Mouse (Mus musculus): ENCODE measurements around the gene Babam2.

Gene Babam2

GRCm38 (mm10) chr5:31697644-31698296 is at the start of gene Babam2:
Gene Babam2, plus strand, starts transcription at chr5:31697684.
- peak; percentile 93 for DNase-seq

- no peak for DNase-seq
These were observed 46.8 kb upstream of the Babam2 start for GRCm38 (mm10) chr5:31650518-31651288.

- no peak for DNase-seq
These were observed 41.7 kb upstream of the Babam2 start for GRCm38 (mm10) chr5:31655688-31656190.

GRCm38 (mm10) chr5:31666176-31666575 is 31.3 kb upstream of the Babam2 start:
- DNase-seq = no peak

GRCm38 (mm10) chr5:31668325-31668968 is 29.0 kb upstream of the Babam2 start:
- DNase-seq = no peak

GRCm38 (mm10) chr5:31669984-31670383 is 27.5 kb upstream of the Babam2 start:
- no peak for DNase-seq

- no peak for DNase-seq
These were observed 26.3 kb upstream of the Babam2 start for GRCm38 (mm10) chr5:31671137-31671536.

- DNase-seq = no peak
These were observed 24.1 kb upstream of the Babam2 start for GRCm38 (mm10) chr5:31673431-31673830.

- no peak for DNase-seq
These were observed 19.5 kb upstream of the Babam2 start for GRCm38 (mm10) chr5:31678000-31678399.

- DNase-seq = no peak
These were observed 17.3 kb upstream of the Babam2 start for GRCm38 (mm10) chr5:31680183-31680582.

- DNase-seq = no peak
These were observed 15.2 kb upstream of the Babam2 start for GRCm38 (mm10) chr5:31682305-31682704.

- no peak for DNase-seq
These were observed 11.4 kb upstream of the Babam2 start for GRCm38 (mm10) chr5:31686040-31686439.

- DNase-seq = no peak
These were observed 9.5 kb upstream of the Babam2 start for GRCm38 (mm10) chr5:31687972-31688371.

- DNase-seq = no peak
These were observed 4.3 kb upstream of the Babam2 start for GRCm38 (mm10) chr5:31693191-31693590.

- no peak for DNase-seq
These were observed 377 bp upstream of the Babam2 start, which contains the start of gene Rbks for GRCm38 (mm10) chr5:31696971-31697643. Gene Rbks, minus strand, starts transcription at chr5:31697627.

GRCm38 (mm10) chr5:31698297-31698726 is 828 bp downstream of the Babam2 start:
- DNase-seq = peak; percentile 88

GRCm38 (mm10) chr5:31698931-31699330 is 1.4 kb downstream of the Babam2 start:
- DNase-seq = no peak

- DNase-seq = no peak
These were observed 1.9 kb downstream of the Babam2 start for GRCm38 (mm10) chr5:31699397-31699796.

- DNase-seq = no peak
These were observed 7.5 kb downstream of the Babam2 start for GRCm38 (mm10) chr5:31704971-31705370.

GRCm38 (mm10) chr5:31706826-31707225 is 9.3 kb downstream of the Babam2 start:
- DNase-seq = no peak

GRCm38 (mm10) chr5:31709389-31709788 is 11.9 kb downstream of the Babam2 start:
- no peak for DNase-seq

- no peak for DNase-seq
These were observed 15.8 kb downstream of the Babam2 start for GRCm38 (mm10) chr5:31713280-31713711.

GRCm38 (mm10) chr5:31713841-31714264 is 16.4 kb downstream of the Babam2 start:
- no peak for DNase-seq

Measured in cerebellum, adult 11-12 months (tissue).